Mouse (Mus musculus): ENCODE data around the gene Filip1. TPM values are rescaled to one million over a fixed set of nuclear protein-coding genes. Genes with fewer than 3 reads are reported as not detected.

The Filip1 gene
- total and polyA plus RNA-seq, 3 experiments = 0.71 to 1.5 (median 1.3) TPM

GRCm38 (mm10) chr9:79938416-79939206 is 74.0 kb downstream of the Filip1 start:
- H3K9me3 ChIP-seq (replicated peaks; ENCODE audit: low read length) = no peaks in the 10 kb centered on the region
- no peak overlapping the region for H3K27ac ChIP-seq (ENCODE audit: insufficient read depth, low read depth)
- H3K4me3 ChIP-seq (replicated peaks in 1 of 3; ENCODE audit: low read depth in 2 of 3, low read length in 2 of 3, poor library complexity in 1 of 3) = no peak overlapping the region
- no peak overlapping the region for H3K4me2 ChIP-seq (ENCODE audit: insufficient read depth, low read depth, poor library complexity, severe bottlenecking)
- TF ChIP-seq PAX5 (IDR thresholded peaks at IDR 0.05; ENCODE audit: low read length) (no peak), MYC (IDR thresholded peaks at IDR 0.05; ENCODE audit: low read depth, low read length) (no peak), ELF1 (IDR thresholded peaks at IDR 0.05; ENCODE audit: low read depth, low read length) (no peak), CHD2 (IDR thresholded peaks at IDR 0.05; ENCODE audit: low read length) (no peak), RAD21 (IDR thresholded peaks at IDR 0.05; ENCODE audit: low read depth, low read length) (no peak), MEF2A (IDR thresholded peaks at IDR 0.05; ENCODE audit: borderline replicate concordance, low read depth, low read length) (no peak), BHLHE40 (IDR thresholded peaks at IDR 0.05; ENCODE audit: low read depth, low read length) (no peak), USF1 (IDR thresholded peaks at IDR 0.05; ENCODE audit: low read depth, low read length) (no peak), RCOR1 (conservative IDR thresholded peaks at IDR 0.05; ENCODE audit: low read depth, low read length) (no peak)
- H3K79me2 ChIP-seq (replicated peaks; ENCODE audit: control insufficient read depth, extremely low read depth, insufficient read depth, poor library complexity, severe bottlenecking) = no peaks in the 10 kb centered on the region
- no peaks in the 10 kb centered on the region for H3K36me3 ChIP-seq (replicated peaks in 1 of 2; ENCODE audit: control insufficient read depth in 1 of 2, insufficient read depth in 1 of 2, low read length in 1 of 2)
- no peak overlapping the region for H3K9ac ChIP-seq (ENCODE audit: insufficient read depth, low read depth)
- peaks cover 0 to 6% of the 10 kb centered on the region in 2 experiments; a peak in 2 of 4 replicates for H3K4me1 ChIP-seq (ENCODE audit: control insufficient read depth in 1 of 2, insufficient read depth in 2 of 2)
- dilution Hi-C loops (cut with MboI; ENCODE audit: extremely low pct_ligation_motif_present, extremely low pct_unique_long_range_greater_than_20kb, low sequenced_read_pairs) = no loop called here
- DNase-seq (ENCODE audit: extremely low read depth) = no peak
- no peaks in the 10 kb centered on the region for H3K27me3 ChIP-seq (replicated peaks)
- in situ Hi-C loops (cut with MboI; ENCODE audit: low pct_ligation_motif_present, low pct_unique_long_range_greater_than_20kb, low sequenced_read_pairs) = no loop called here

- Histone ChIP-seq H3K4me3 (replicated peaks in 1 of 3; ENCODE audit: low read depth in 2 of 3, low read length in 2 of 3, poor library complexity in 1 of 3) (no peak overlapping the region), H3K36me3 (replicated peaks in 1 of 2; ENCODE audit: control insufficient read depth in 1 of 2, insufficient read depth in 1 of 2, low read length in 1 of 2) (no peaks in the 10 kb centered on the region), H3K4me1 (ENCODE audit: control insufficient read depth in 1 of 2, insufficient read depth in 2 of 2) (peaks cover 0 to 6% of the 10 kb centered on the region in 2 experiments; a peak in 2 of 4 replicates), H3K27me3 (replicated peaks) (no peaks in the 10 kb centered on the region), H3K4me2 (ENCODE audit: insufficient read depth, low read depth, poor library complexity, severe bottlenecking) (no peak overlapping the region), H3K79me2 (replicated peaks; ENCODE audit: control insufficient read depth, extremely low read depth, insufficient read depth, poor library complexity, severe bottlenecking) (no peaks in the 10 kb centered on the region), H3K9me3 (replicated peaks; ENCODE audit: low read length) (no peaks in the 10 kb centered on the region), H3K27ac (ENCODE audit: insufficient read depth, low read depth) (no peak overlapping the region), H3K9ac (ENCODE audit: insufficient read depth, low read depth) (no peak overlapping the region)
- in situ Hi-C loops (cut with MboI; ENCODE audit: low pct_ligation_motif_present, low pct_unique_long_range_greater_than_20kb, low sequenced_read_pairs) = no loop called here
- no peak for DNase-seq (ENCODE audit: extremely low read depth)
- dilution Hi-C loops (cut with MboI; ENCODE audit: extremely low pct_ligation_motif_present, extremely low pct_unique_long_range_greater_than_20kb, low sequenced_read_pairs) = no loop called here
- no peak for TF ChIP-seq ZNF384 (IDR thresholded peaks at IDR 0.05; ENCODE audit: low read depth, low read length)
- TF ChIP-seq USF1 (IDR thresholded peaks at IDR 0.05; ENCODE audit: low read depth, low read length) = no peak
- no peak for TF ChIP-seq TCF12 (IDR thresholded peaks at IDR 0.05; ENCODE audit: low read depth, low read length)
- TF ChIP-seq JUND (conservative IDR thresholded peaks at IDR 0.05; ENCODE audit: low read depth, low read length) = no peak
- no peak for TF ChIP-seq EP300 (IDR thresholded peaks at IDR 0.05; ENCODE audit: low read length)
- no peak for TF ChIP-seq CTCF (conservative IDR thresholded peaks at IDR 0.05 in 1 of 2, IDR thresholded peaks at IDR 0.05 in 1 of 2; ENCODE audit: low read depth in 2 of 2, low read length in 2 of 2)
- TF ChIP-seq RAD21 (IDR thresholded peaks at IDR 0.05; ENCODE audit: low read depth, low read length) = no peak
- TF ChIP-seq NELFE (IDR thresholded peaks at IDR 0.05; ENCODE audit: low read depth, low read length) = no peak
- no peak for TF ChIP-seq BHLHE40 (IDR thresholded peaks at IDR 0.05; ENCODE audit: low read depth, low read length)
- TF ChIP-seq ETS1 (conservative IDR thresholded peaks at IDR 0.05; ENCODE audit: low read depth, low read length) = no peak
- TF ChIP-seq CHD2 (IDR thresholded peaks at IDR 0.05; ENCODE audit: low read length) = no peak
- no peak for TF ChIP-seq MEF2A (IDR thresholded peaks at IDR 0.05; ENCODE audit: borderline replicate concordance, low read depth, low read length)
- TF ChIP-seq SIN3A (IDR thresholded peaks at IDR 0.05; ENCODE audit: low read length) = no peak
- TF ChIP-seq RCOR1 (conservative IDR thresholded peaks at IDR 0.05; ENCODE audit: low read depth, low read length) = no peak
- TF ChIP-seq POLR2A (IDR thresholded peaks at IDR 0.05; ENCODE audit: low read depth, low read length) = no peak
- TF ChIP-seq POLR2AphosphoS2 (IDR thresholded peaks at IDR 0.05; ENCODE audit: low read depth, low read length) = no peak
- no peak for TF ChIP-seq ZKSCAN1 (IDR thresholded peaks at IDR 0.05; ENCODE audit: borderline replicate concordance, low read depth, low read length)
- TF ChIP-seq MAX (IDR thresholded peaks at IDR 0.05; ENCODE audit: low read length) = no peak
- TF ChIP-seq SMC3 (IDR thresholded peaks at IDR 0.05; ENCODE audit: low read depth, low read length) = no peak
These were observed 75.1 kb downstream of the Filip1 start for GRCm38 (mm10) chr9:79937570-79937969.

All from CH12.LX (cell line).